Mouse (Mus musculus) liver, embryonic 12.5 days (tissue): ENCODE measurements around the gene Slc36a3. TPM values are rescaled to one million over a fixed set of nuclear protein-coding genes. Genes with fewer than 3 reads are reported as not detected.

Experiments
- ATAC-seq: fragments of 200-750 bp; cut with Nextera tagmentation; 2 replicates; pipeline ENCODE4 v1.8.0; 2017; ENCODE audit warnings: moderate number of reproducible peaks, mild to moderate bottlenecking, moderate library complexity
- H3K27ac ChIP-seq: fragments of 300-500 bp; sonication (generic); 2 replicates; pipeline ENCODE4 v1.5.1; 2016; ENCODE audit warnings: mild to moderate bottlenecking
- H3K27me3 ChIP-seq: fragments of 300-500 bp; sonication (generic); replicated peaks from 2 replicates; pipeline ENCODE4 v1.6.1; 2016; ENCODE audit warnings: mild to moderate bottlenecking, moderate library complexity
- H3K36me3 ChIP-seq: fragments of 300-500 bp; sonication (generic); 2 replicates; pipeline ENCODE4 v1.6.1; 2016; ENCODE audit warnings: mild to moderate bottlenecking, moderate library complexity
- H3K4me1 ChIP-seq: fragments of 300-500 bp; sonication (generic); 2 replicates; pipeline ENCODE4 v1.6.1; 2016
- H3K4me2 ChIP-seq: fragments of 300-500 bp; sonication (generic); 2 replicates; pipeline ENCODE4 v1.6.1; 2016; ENCODE audit warnings: mild to moderate bottlenecking, moderate library complexity
- H3K4me3 ChIP-seq: fragments of 300-500 bp; sonication (generic); 2 replicates; pipeline ENCODE4 v1.5.1; 2016; ENCODE audit warnings: mild to moderate bottlenecking, moderate library complexity
- H3K9ac ChIP-seq: fragments of 300-500 bp; sonication (generic); 2 replicates; pipeline ENCODE4 v1.6.1; 2016; ENCODE audit warnings: mild to moderate bottlenecking, moderate library complexity
- H3K9me3 ChIP-seq: fragments of 300-500 bp; sonication (generic); replicated peaks from 2 replicates; pipeline ENCODE4 v1.6.1; 2016; ENCODE audit warnings: mild to moderate bottlenecking, moderate library complexity
- whole genome bisulfite sequencing: fragments of 180-500 bp; shearing (Covaris S2); methylation state at CpG from one replicate; pipeline ENCODE4 v1.1.7; 2016; ENCODE audit not compliant: insufficient replicate concordance; 5-methylcytosine and 5-hydroxymethylcytosine counted together
- polyA plus RNA-seq: library from polyadenylated mRNA; unstranded; fragments of >200 nt; fragmentation: Nextera tagmentation; extraction: Ambion mirVana; gene quantifications from 2 replicates; pipeline ENCODE4 v1.2.1, GENCODE M21; 2016

Gene Slc36a3
- polyA plus RNA-seq, 1 experiment from 2014 or later = not detected

GRCm38 (mm10) chr11:55137646-55138045 lies 13.9 kb downstream of the Slc36a3 start:
- Histone ChIP-seq H3K4me3 (no peak overlapping the region), H3K9ac (no peak overlapping the region)
- no peak for ATAC-seq

GRCm38 (mm10) chr11:55136770-55137547 lies 14.5 kb downstream of the Slc36a3 start:
- no peak overlapping the region for H3K9ac ChIP-seq
- no peak overlapping the region for H3K4me3 ChIP-seq
- H3K27ac ChIP-seq = no peak overlapping the region
- H3K36me3 ChIP-seq = no peaks in the 10 kb centered on the region
- no peaks in the 10 kb centered on the region for H3K27me3 ChIP-seq
- H3K4me2 ChIP-seq = no peak overlapping the region
- H3K4me1 ChIP-seq = no peaks in the 10 kb centered on the region
- no peaks in the 10 kb centered on the region for H3K9me3 ChIP-seq
- WGBS = 72% methylated on average over 15 of the region's 15 CpGs
- ATAC-seq = no peak

More at GRCm38 (mm10) chr11:55137646-55138045, 13.9 kb downstream of the Slc36a3 start:
- no peaks in the 10 kb centered on the region for H3K4me1 ChIP-seq
- no peaks in the 10 kb centered on the region for H3K9me3 ChIP-seq
- no peak overlapping the region for H3K27ac ChIP-seq
- H3K27me3 ChIP-seq = no peaks in the 10 kb centered on the region
- H3K36me3 ChIP-seq = no peaks in the 10 kb centered on the region
- H3K4me2 ChIP-seq = no peak overlapping the region

GRCm38 (mm10) chr11:55134871-55135270 lies 16.6 kb downstream of the Slc36a3 start:
- no peak overlapping the region for H3K4me2 ChIP-seq
- no peaks in the 10 kb centered on the region for H3K27me3 ChIP-seq
- H3K27ac ChIP-seq = no peak overlapping the region
- no peaks in the 10 kb centered on the region for H3K9me3 ChIP-seq
- H3K9ac ChIP-seq = no peak overlapping the region
- peaks cover 10% of the 10 kb centered on the region for H3K4me1 ChIP-seq
- no peak for ATAC-seq
- no peak overlapping the region for H3K4me3 ChIP-seq
- WGBS = 72% methylated on average over 5 of the region's 5 CpGs
- H3K36me3 ChIP-seq = no peaks in the 10 kb centered on the region

GRCm38 (mm10) chr11:55134407-55134806 lies 17.1 kb downstream of the Slc36a3 start:
- Histone ChIP-seq H3K4me1 (peaks cover 10% of the 10 kb centered on the region), H3K27me3 (no peaks in the 10 kb centered on the region), H3K4me3 (no peak overlapping the region), H3K9me3 (no peaks in the 10 kb centered on the region), H3K9ac (no peak overlapping the region), H3K36me3 (no peaks in the 10 kb centered on the region), H3K27ac (no peak overlapping the region), H3K4me2 (no peak overlapping the region)
- 67% methylated on average over 1 of the region's 1 CpGs for WGBS
- ATAC-seq = no peak

- H3K4me1 ChIP-seq = peaks cover 13% of the 10 kb centered on the region
- no peak overlapping the region for H3K27ac ChIP-seq
- no peak overlapping the region for H3K9ac ChIP-seq
- 73% methylated on average over 1 of the region's 1 CpGs for WGBS
- no peak overlapping the region for H3K4me2 ChIP-seq
- H3K27me3 ChIP-seq = no peaks in the 10 kb centered on the region
- no peaks in the 10 kb centered on the region for H3K9me3 ChIP-seq
- no peak for ATAC-seq
- H3K4me3 ChIP-seq = no peak overlapping the region
- H3K36me3 ChIP-seq = no peaks in the 10 kb centered on the region
Measured at GRCm38 (mm10) chr11:55133204-55133603, 18.3 kb downstream of the Slc36a3 start.

- Histone ChIP-seq H3K9ac (no peak overlapping the region), H3K27ac (no peak overlapping the region), H3K36me3 (no peaks in the 10 kb centered on the region), H3K27me3 (no peaks in the 10 kb centered on the region), H3K4me1 (peaks cover 21% of the 10 kb centered on the region), H3K4me3 (no peak overlapping the region), H3K9me3 (no peaks in the 10 kb centered on the region), H3K4me2 (no peak overlapping the region)
- no peak for ATAC-seq
- WGBS = 55% methylated on average over 1 of the region's 1 CpGs
Measured at GRCm38 (mm10) chr11:55131946-55132345, 19.6 kb downstream of the Slc36a3 start.

GRCm38 (mm10) chr11:55131077-55131742 lies 20.3 kb downstream of the Slc36a3 start:
- Histone ChIP-seq H3K4me2 (no peak overlapping the region), H3K9ac (no peak overlapping the region), H3K4me3 (no peak overlapping the region), H3K4me1 (peaks cover 28% of the 10 kb centered on the region), H3K36me3 (no peaks in the 10 kb centered on the region), H3K27me3 (no peaks in the 10 kb centered on the region), H3K27ac (no peak overlapping the region), H3K9me3 (no peaks in the 10 kb centered on the region)
- peak; percentile 86 for ATAC-seq
- WGBS = 40% methylated on average over 11 of the region's 11 CpGs

GRCm38 (mm10) chr11:55128411-55128810 lies 23.1 kb downstream of the Slc36a3 start:
- Histone ChIP-seq H3K27ac (no peak overlapping the region), H3K36me3 (no peaks in the 10 kb centered on the region), H3K4me2 (no peak overlapping the region), H3K4me1 (peaks cover 31% of the 10 kb centered on the region), H3K9ac (no peak overlapping the region), H3K9me3 (no peaks in the 10 kb centered on the region), H3K4me3 (no peak overlapping the region), H3K27me3 (no peaks in the 10 kb centered on the region)
- no peak for ATAC-seq
- WGBS = 48% methylated on average over 3 of the region's 3 CpGs

- H3K9ac ChIP-seq = no peak overlapping the region
- 60% methylated on average over 6 of the region's 6 CpGs for WGBS
- H3K4me2 ChIP-seq = no peak overlapping the region
- no peaks in the 10 kb centered on the region for H3K36me3 ChIP-seq
- H3K4me1 ChIP-seq = peaks cover 31% of the 10 kb centered on the region
- no peak overlapping the region for H3K4me3 ChIP-seq
- H3K27me3 ChIP-seq = no peaks in the 10 kb centered on the region
- H3K27ac ChIP-seq = no peak overlapping the region
- no peaks in the 10 kb centered on the region for H3K9me3 ChIP-seq
- no peak for ATAC-seq
Measured at GRCm38 (mm10) chr11:55127937-55128336, 23.6 kb downstream of the Slc36a3 start.

GRCm38 (mm10) chr11:55126663-55127062 lies 24.8 kb downstream of the Slc36a3 start:
- 0 out of 2 replicates have a peak overlapping the region, but pooled peaks have one; percentile 15 for H3K4me2 ChIP-seq
- no peak overlapping the region for H3K9ac ChIP-seq
- no peak overlapping the region for H3K27ac ChIP-seq
- WGBS = 42% methylated on average over 3 of the region's 3 CpGs
- peaks cover 31% of the 10 kb centered on the region for H3K4me1 ChIP-seq
- peak; percentile 66; the same call in 1 of the 2 replicates for ATAC-seq
- no peaks in the 10 kb centered on the region for H3K36me3 ChIP-seq
- H3K4me3 ChIP-seq = no peak overlapping the region
- H3K9me3 ChIP-seq = no peaks in the 10 kb centered on the region
- H3K27me3 ChIP-seq = no peaks in the 10 kb centered on the region

GRCm38 (mm10) chr11:55121430-55121829 lies 30.1 kb downstream of the Slc36a3 start:
- no peak overlapping the region for H3K9ac ChIP-seq
- no peaks in the 10 kb centered on the region; the same call in 1 of the 2 replicates for H3K9me3 ChIP-seq
- WGBS = 68% methylated on average over 1 of the region's 1 CpGs
- H3K27ac ChIP-seq = peak overlapping the region; percentile 59
- no peak overlapping the region for H3K4me2 ChIP-seq
- peaks cover 12% of the 10 kb centered on the region for H3K4me1 ChIP-seq
- H3K4me3 ChIP-seq = no peak overlapping the region
- no peak for ATAC-seq
- no peaks in the 10 kb centered on the region for H3K36me3 ChIP-seq
- no peaks in the 10 kb centered on the region for H3K27me3 ChIP-seq

GRCm38 (mm10) chr11:55120821-55121271 lies 30.7 kb downstream of the Slc36a3 start:
- Histone ChIP-seq H3K9me3 (no peaks in the 10 kb centered on the region; the same call in 1 of the 2 replicates), H3K4me2 (no peak overlapping the region), H3K9ac (no peak overlapping the region), H3K4me1 (peaks cover 7% of the 10 kb centered on the region; the same call in 1 of the 2 replicates), H3K27me3 (no peaks in the 10 kb centered on the region), H3K36me3 (no peaks in the 10 kb centered on the region), H3K27ac (peak overlapping the region; percentile 59), H3K4me3 (no peak overlapping the region)
- no peak for ATAC-seq
- 54% methylated on average over 8 of the region's 8 CpGs for WGBS
